Mouse (Mus musculus): ENCODE results near the gene Slc15a3.

GRCm38 (mm10) chr19:10829436-10830175 is 9.9 kb upstream of the Slc15a3 start, which contains the start of gene Cd6:
- TF ChIP-seq CTCF (IDR thresholded peaks at IDR 0.05; ENCODE audit: insufficient read depth, low read length) (no peak), POLR2A (IDR thresholded peaks at IDR 0.05; ENCODE audit: borderline replicate concordance, extremely low read depth, low read depth, low read length) (no peak)
